ENCODE assay signal across 14 mouse cellular contexts in the genomic region with DNA sequence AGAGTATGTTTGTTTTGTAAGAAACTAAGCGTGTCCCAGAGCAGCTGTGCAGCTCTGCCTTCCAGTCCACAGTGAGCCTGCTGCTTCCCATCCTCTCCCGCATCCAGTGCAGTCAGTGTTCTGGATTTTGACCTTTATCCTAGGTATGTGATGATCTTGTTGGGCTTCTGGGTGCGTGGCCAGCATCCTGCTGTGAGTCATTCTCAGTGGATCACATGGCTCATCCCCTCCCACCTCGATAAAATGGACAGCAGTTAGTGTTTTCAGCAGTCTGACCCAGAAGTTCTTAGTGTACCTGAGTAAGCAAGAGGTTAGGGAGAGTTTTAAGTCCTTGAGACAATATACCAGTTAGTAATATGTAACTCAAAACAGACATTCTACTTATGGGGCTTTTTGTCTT. TPM values are rescaled to one million over a fixed set of nuclear protein-coding genes. Genes with fewer than 3 reads are reported as not detected.
DNase-seq lines count a peak whose midpoint lies in the region; ATAC-seq and TF ChIP-seq lines count a peak whose summit lies in the region.
"Had no signal": no experiment of that assay in that cellular context is flagged by ENCODE, and none has a peak within 500 bp of the region (broad histone marks: within the 10 kb centered on the region; RNA-seq: fewer than 3 reads in every experiment).

No protein-coding gene starts in this region.

- no peaks in the 10 kb centered on the region for H3K79me2 ChIP-seq in myocyte (ENCODE audit: control insufficient read depth, insufficient read depth)

- TF ChIP-seq EP300 in heart, postnatal 0 days (IDR thresholded peaks at IDR 0.05; ENCODE audit: low read depth): no peak

- peaks cover 16% of the 10 kb centered on the region for H3K4me1 ChIP-seq in heart, postnatal 0 days (ENCODE audit: control insufficient read depth, insufficient read depth)
- peaks cover 22% of the 10 kb centered on the region; the same call in 1 of the 2 replicates for H3K4me1 ChIP-seq in heart, embryonic 11.5 days (ENCODE audit: control insufficient read depth, insufficient read depth, low read length)
- peaks cover 10% of the 10 kb centered on the region; the same call in 1 of the 2 replicates for H3K4me1 ChIP-seq in neural tube, embryonic 14.5 days (ENCODE audit: control insufficient read depth, insufficient read depth, low read length)

- WGBS in heart, postnatal 0 days: 52% methylated on average over 4 of the region's 4 CpGs
- 49% methylated on average over 4 of the region's 4 CpGs for WGBS in heart, embryonic 11.5 days (ENCODE audit: insufficient replicate concordance)
- WGBS in neural tube, embryonic 14.5 days: 66% methylated on average over 4 of the region's 4 CpGs

- H3ac ChIP-seq in myocyte (ENCODE audit: control insufficient read depth, insufficient read length): no peak overlapping the region

- H3K4me3 ChIP-seq in heart, postnatal 0 days (ENCODE audit: low read depth, low read length): no peak overlapping the region
- H3K4me3 ChIP-seq in heart, embryonic 11.5 days (ENCODE audit: low read depth, low read length): no peak overlapping the region
- H3K4me3 ChIP-seq in neural tube, embryonic 14.5 days (ENCODE audit: low read depth, low read length): no peak overlapping the region
- no peak overlapping the region for H3K4me3 ChIP-seq in myocyte
- H3K4me3 ChIP-seq: limb, embryonic 12.5 days; lung, embryonic 15.5 days; stomach, embryonic 15.5 days had no signal

- H3K9me3 ChIP-seq in heart, postnatal 0 days (replicated peaks; ENCODE audit: control insufficient read depth, low read length): no peaks in the 10 kb centered on the region
- H3K9me3 ChIP-seq in heart, embryonic 11.5 days (replicated peaks; ENCODE audit: control insufficient read depth, low read length): no peaks in the 10 kb centered on the region
- no peaks in the 10 kb centered on the region for H3K9me3 ChIP-seq in neural tube, embryonic 14.5 days (ENCODE audit: control insufficient read depth, low read length)
- H3K9me3 ChIP-seq: limb, embryonic 12.5 days; lung, embryonic 15.5 days; stomach, embryonic 15.5 days had no signal

- H3K9ac ChIP-seq in heart, postnatal 0 days (replicated peaks; ENCODE audit: low read depth, low read length): no peak overlapping the region
- H3K9ac ChIP-seq in heart, embryonic 11.5 days (ENCODE audit: low read depth, low read length): no peak overlapping the region
- H3K9ac ChIP-seq in neural tube, embryonic 14.5 days (replicated peaks; ENCODE audit: low read depth, low read length): 0 out of 2 replicates have a peak overlapping the region, but pooled peaks have one; percentile 21
- H3K9ac ChIP-seq: forebrain, postnatal 0 days; limb, embryonic 12.5 days; lung, embryonic 15.5 days; stomach, embryonic 15.5 days had no signal

- no peak for TF ChIP-seq POLR2A in myocyte (IDR thresholded peaks at IDR 0.05; ENCODE audit: insufficient read length, low read depth)

- no peaks in the 10 kb centered on the region for H3K36me3 ChIP-seq in heart, postnatal 0 days (replicated peaks; ENCODE audit: control insufficient read depth, insufficient read depth, low read length)
- no peaks in the 10 kb centered on the region for H3K36me3 ChIP-seq in heart, embryonic 11.5 days (ENCODE audit: control insufficient read depth, insufficient read depth, low read length)
- no peaks in the 10 kb centered on the region for H3K36me3 ChIP-seq in neural tube, embryonic 14.5 days (ENCODE audit: control insufficient read depth, insufficient read depth, low read length)
- H3K36me3 ChIP-seq in myocyte (ENCODE audit: control insufficient read depth, insufficient read depth): no peaks in the 10 kb centered on the region
- H3K36me3 ChIP-seq: limb, embryonic 12.5 days; lung, embryonic 15.5 days; stomach, embryonic 15.5 days had no signal

- H3K27ac ChIP-seq in heart, postnatal 0 days (ENCODE audit: low read depth): 0 out of 2 replicates have a peak overlapping the region, but pooled peaks have one; percentile 11
- no peak overlapping the region for H3K27ac ChIP-seq in heart, embryonic 11.5 days (ENCODE audit: low read depth, low read length)
- H3K27ac ChIP-seq in neural tube, embryonic 14.5 days (ENCODE audit: low read depth, low read length): no peak overlapping the region
- H3K27ac ChIP-seq: limb, embryonic 12.5 days; lung, embryonic 15.5 days; stomach, embryonic 15.5 days had no signal

- H3K27me3 ChIP-seq in heart, postnatal 0 days (ENCODE audit: control insufficient read depth, insufficient read depth, low read length): no peaks in the 10 kb centered on the region
- H3K27me3 ChIP-seq in heart, embryonic 11.5 days (ENCODE audit: control insufficient read depth, insufficient read depth, low read length): no peaks in the 10 kb centered on the region
- no peaks in the 10 kb centered on the region for H3K27me3 ChIP-seq in neural tube, embryonic 14.5 days (ENCODE audit: control insufficient read depth, insufficient read depth, low read length)
- no peaks in the 10 kb centered on the region for H3K27me3 ChIP-seq in myocyte (ENCODE audit: control insufficient read depth, insufficient read depth, insufficient read length)
- H3K27me3 ChIP-seq: limb, embryonic 12.5 days; lung, embryonic 15.5 days; stomach, embryonic 15.5 days had no signal

- no peak overlapping the region for H3K4me2 ChIP-seq in heart, postnatal 0 days (ENCODE audit: low read depth, low read length)
- H3K4me2 ChIP-seq in heart, embryonic 11.5 days: no peak overlapping the region
- H3K4me2 ChIP-seq in neural tube, embryonic 14.5 days (ENCODE audit: low read depth, low read length): no peak overlapping the region
- no peak overlapping the region for H3K4me2 ChIP-seq in myocyte (ENCODE audit: low read depth)
- H3K4me2 ChIP-seq: limb, embryonic 12.5 days; lung, embryonic 15.5 days; stomach, embryonic 15.5 days had no signal

- no peak for DNase-seq in heart, postnatal 0 days (ENCODE audit: low spot score)
- no peak for DNase-seq in neural tube, embryonic 10.5 days (ENCODE audit: extremely low spot score, low spot score)
- DNase-seq in ZHBTc4 (ENCODE audit: low read depth, low spot score): peak; percentile 24
- DNase-seq: cerebellum, adult 11 months; forebrain, postnatal 0 days; layer of hippocampus, postnatal 36 days; right cerebral cortex, postnatal 4 days had no signal

- TF ChIP-seq CTCF in heart, postnatal 0 days (IDR thresholded peaks at IDR 0.05; ENCODE audit: low read depth): no peak

- no peak for ATAC-seq in heart, postnatal 0 days (ENCODE audit: insufficient read depth, low read depth)
- ATAC-seq in heart, embryonic 11.5 days (replicated peaks; ENCODE audit: insufficient number of reproducible peaks, low FRiP score, low TSS enrichment): no peak
- no peak for ATAC-seq in neural tube, embryonic 14.5 days (ENCODE audit: low read depth)
- no peak for ATAC-seq in CD4-positive, CD25-positive, alpha-beta regulatory T cell, adult 4 months
- ATAC-seq: forebrain, postnatal 0 days had no signal

TF ChIP-seq in myocyte, 11 proteins besides CTCF, POLR2A, EP300 and RAD21:
- TF ChIP-seq CEBPB (IDR thresholded peaks at IDR 0.05; ENCODE audit: insufficient read depth, poor library complexity, severe bottlenecking) (no peak), USF1 (IDR thresholded peaks at IDR 0.05; ENCODE audit: low read depth) (peak; percentile 72), E2F4 (IDR thresholded peaks at IDR 0.05; ENCODE audit: insufficient read depth) (no peak)
TF ChIP-seq in myocyte: peak in this region for 1.

RNA-seq across cellular contexts. Expression of a gene that starts 36.4 kb away (rescaled TPM):
- 11.8 and 19.1 TPM in 2 replicates for total RNA-seq in heart, postnatal 0 days (2014; rRNA removed; ENCODE audit: low replicate concordance)
- 17.0 and 17.8 TPM in 2 replicates for polyA plus RNA-seq in heart, postnatal 0 days (2015; fragmentation: Nextera tagmentation; extraction: Ambion mirVana)
- polyA plus RNA-seq in heart, embryonic 11.5 days (2014; fragmentation: Nextera tagmentation; extraction: Ambion mirVana): 16.0 and 21.2 TPM in 2 replicates
- polyA plus RNA-seq in neural tube, embryonic 14.5 days (2014; fragmentation: Nextera tagmentation; extraction: Ambion mirVana): 20.2 and 23.9 TPM in 2 replicates
- polyA plus RNA-seq in myocyte (2012; fragmentation: generic; extraction: Trizol): 6.7 TPM
- 10 to 100 TPM in 1 of 2 experiments, 1 to 10 TPM in 1; 7.4 to 11.5 TPM for polyA plus RNA-seq in CD4-positive, CD25-positive, alpha-beta regulatory T cell, adult 4 months (2017; shearing (Covaris generic))
